ENCODE assay signal across 29 mouse cellular contexts in the genomic region with DNA sequence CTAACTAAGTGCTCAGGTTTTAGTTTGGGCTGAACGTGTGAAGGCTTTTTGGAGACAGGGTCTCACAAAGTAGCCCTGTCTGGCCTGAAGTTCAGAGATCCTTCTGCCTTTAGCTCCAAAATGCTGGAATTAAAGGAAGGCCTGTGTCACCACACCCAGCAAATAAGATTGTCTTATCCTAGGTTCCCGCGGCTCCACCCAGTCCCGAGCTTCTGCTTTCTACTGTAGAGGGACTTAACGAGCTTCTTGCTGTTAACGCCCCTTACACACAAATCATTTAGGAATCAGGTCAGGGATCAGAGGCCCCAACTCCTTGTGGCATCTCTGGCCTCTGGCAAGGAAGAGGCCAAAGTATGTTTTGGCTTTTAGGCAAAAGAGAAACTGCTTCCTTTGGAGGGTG. TPM values are rescaled to one million over a fixed set of nuclear protein-coding genes. Genes with fewer than 3 reads are reported as not detected.
A peak's percentile ranks its signal among the peaks of the same experiment; 100 is the strongest.
DNase-seq lines count a peak whose midpoint lies in the region; ATAC-seq lines count a peak whose summit lies in the region.
"Had no signal": no experiment of that assay in that cellular context is flagged by ENCODE, and none has a peak within 500 bp of the region (broad histone marks: within the 10 kb centered on the region; RNA-seq: fewer than 3 reads in every experiment).

No protein-coding gene starts in this region.

- H3K9me3 ChIP-seq in intestine, embryonic 15.5 days, result no peaks in the 10 kb centered on the region
- H3K9me3 ChIP-seq in intestine, embryonic 16.5 days (ENCODE audit: control insufficient read depth, low read length), result no peaks in the 10 kb centered on the region
- H3K9me3 ChIP-seq: heart, embryonic 13.5 days; hindbrain, embryonic 10.5 days; hindbrain, embryonic 15.5 days; stomach, embryonic 15.5 days had no signal

- H3K27ac ChIP-seq in intestine, embryonic 15.5 days, result 0 out of 2 replicates have a peak overlapping the region, but pooled peaks have one; percentile 32
- H3K27ac ChIP-seq in intestine, embryonic 16.5 days (ENCODE audit: low read length), result no peak overlapping the region
- 0 out of 2 replicates have a peak overlapping the region, but pooled peaks have one; percentile 19 for H3K27ac ChIP-seq in brown adipose tissue, adult 24 weeks (replicated peaks; ENCODE audit: low read depth, low read length)
- H3K27ac ChIP-seq: heart, embryonic 13.5 days; hindbrain, embryonic 10.5 days; hindbrain, embryonic 15.5 days; stomach, embryonic 15.5 days had no signal

- H3K4me3 ChIP-seq in intestine, embryonic 15.5 days (replicated peaks), result no peak overlapping the region
- H3K4me3 ChIP-seq in intestine, embryonic 16.5 days (ENCODE audit: low read length), result no peak overlapping the region
- no peak overlapping the region for H3K4me3 ChIP-seq in brown adipose tissue, adult 24 weeks (ENCODE audit: insufficient read depth, low read depth, low read length)
- H3K4me3 ChIP-seq: heart, embryonic 13.5 days; hindbrain, embryonic 10.5 days; hindbrain, embryonic 15.5 days; left cerebral cortex, adult 2 months; megakaryocyte, embryonic 14.5 days; stomach, embryonic 15.5 days had no signal

- H3K36me3 ChIP-seq in intestine, embryonic 15.5 days, result 0 out of 2 replicates have a peak, but pooled peaks cover 3% of the 10 kb centered on the region
- H3K36me3 ChIP-seq in intestine, embryonic 16.5 days (ENCODE audit: control insufficient read depth, insufficient read depth, low read length), result no peaks in the 10 kb centered on the region; the same call in 1 of the 2 replicates
- H3K36me3 ChIP-seq: hindbrain, embryonic 15.5 days had no signal

- H3K9ac ChIP-seq in intestine, embryonic 15.5 days, result no peak overlapping the region
- H3K9ac ChIP-seq in intestine, embryonic 16.5 days (ENCODE audit: low read depth, low read length), result no peak overlapping the region
- H3K9ac ChIP-seq: heart, embryonic 13.5 days; hindbrain, embryonic 15.5 days; lung, embryonic 14.5 days; stomach, embryonic 15.5 days had no signal

- ATAC-seq in intestine, embryonic 15.5 days, result no peak
- no peak for ATAC-seq in intestine, embryonic 16.5 days
- ATAC-seq in megakaryocyte-erythroid progenitor cell, adult 5-6 weeks (replicated peaks; ENCODE audit: low FRiP score, low TSS enrichment, poor library complexity, severe bottlenecking), result 0 out of 2 replicates have a peak, but pooled peaks have one; percentile 27
- ATAC-seq: CD4-positive, CD25-positive, alpha-beta regulatory T cell, adult 4 months; forebrain, embryonic 14.5 days; inflammation-experienced regulatory T-cells, adult 6 months had no signal

- H3K27me3 ChIP-seq in intestine, embryonic 15.5 days (replicated peaks), result no peaks in the 10 kb centered on the region
- H3K27me3 ChIP-seq in intestine, embryonic 16.5 days (replicated peaks; ENCODE audit: control insufficient read depth, insufficient read depth, low read length), result no peaks in the 10 kb centered on the region
- H3K27me3 ChIP-seq: heart, embryonic 13.5 days; hindbrain, embryonic 15.5 days; megakaryocyte, embryonic 14.5 days; stomach, embryonic 15.5 days had no signal

- no peak overlapping the region for H3K4me2 ChIP-seq in intestine, embryonic 15.5 days (replicated peaks)
- no peak overlapping the region for H3K4me2 ChIP-seq in intestine, embryonic 16.5 days (ENCODE audit: low read depth, low read length)
- H3K4me2 ChIP-seq: heart, embryonic 13.5 days; hindbrain, embryonic 15.5 days; lung, embryonic 14.5 days; stomach, embryonic 15.5 days had no signal

- no peaks in the 10 kb centered on the region for H3K4me1 ChIP-seq in intestine, embryonic 15.5 days (replicated peaks)
- H3K4me1 ChIP-seq in intestine, embryonic 16.5 days (ENCODE audit: control insufficient read depth, insufficient read depth, low read length), result peaks cover 9% of the 10 kb centered on the region; the same call in 1 of the 2 replicates
- H3K4me1 ChIP-seq in brown adipose tissue, adult 24 weeks (ENCODE audit: control insufficient read depth, insufficient read depth, insufficient read length, low read length), result peaks cover 2% of the 10 kb centered on the region; the same call in 1 of the 2 replicates
- H3K4me1 ChIP-seq: hindbrain, embryonic 15.5 days; stomach, embryonic 15.5 days had no signal

- 63% methylated on average over 6 of the region's 6 CpGs for WGBS in intestine, embryonic 15.5 days
- WGBS in intestine, embryonic 16.5 days, result 64% methylated on average over 6 of the region's 6 CpGs

- DNase-seq in lung, postnatal 36 days, result peak; percentile 27
- no peak for DNase-seq in lung, adult 18-20 months
- DNase-seq in left cerebral cortex, adult 11 months (ENCODE audit: low spot score), result no peak
- no peak for DNase-seq in kidney, adult 8-10 months
- DNase-seq: adrenal gland, postnatal 25 days; cerebellum, adult 2 months; cerebellum, postnatal 25 days; gastrocnemius, postnatal 36 days; heart, postnatal 10 days; kidney, adult 2 months; kidney, postnatal 10 days; lung, embryonic 14.5 days; lung, postnatal 14 days; midbrain, embryonic 14.5 days had no signal

RNA-seq across cellular contexts. Expression of a gene that starts 9.3 kb away (rescaled TPM):
- polyA plus RNA-seq in intestine, embryonic 15.5 days (2015; fragmentation: Nextera tagmentation; extraction: Ambion mirVana), result 134 and 145 TPM in 2 replicates
- 195 and 219 TPM in 2 replicates for polyA plus RNA-seq in intestine, embryonic 16.5 days (2015; fragmentation: Nextera tagmentation; extraction: Ambion mirVana)
- polyA plus RNA-seq in brown adipose tissue, adult 24 weeks (2012; ENCODE audit: insufficient read depth, insufficient read length, missing spikeins), result 43.7 and 58.4 TPM in 2 replicates
- 78.8 and 91.1 TPM in 2 replicates for total RNA-seq in megakaryocyte-erythroid progenitor cell, adult 5-6 weeks (2014; fragmentation: Nextera tagmentation)
- 53.1 and 89.0 TPM in 2 replicates for total RNA-seq in megakaryocyte-erythroid progenitor cell, adult 5-6 weeks (2017)

RNA-seq across cellular contexts. Expression of a gene that starts 36.2 kb away (rescaled TPM):
- not detected in 2 replicates for polyA plus RNA-seq in intestine, embryonic 15.5 days (2015; fragmentation: Nextera tagmentation; extraction: Ambion mirVana)
- 0.06 TPM in 1 of 2 replicates, not detected in the other for polyA plus RNA-seq in intestine, embryonic 16.5 days (2015; fragmentation: Nextera tagmentation; extraction: Ambion mirVana)
- polyA plus RNA-seq in brown adipose tissue, adult 24 weeks (2012; ENCODE audit: insufficient read depth, insufficient read length, missing spikeins), result not detected in 2 replicates
- total RNA-seq in megakaryocyte-erythroid progenitor cell, adult 5-6 weeks (2014; fragmentation: Nextera tagmentation), result not detected in 2 replicates
- not detected in 2 replicates for total RNA-seq in megakaryocyte-erythroid progenitor cell, adult 5-6 weeks (2017)
- total RNA-seq: monocyte, adult 5-6 weeks had no signal
- polyA plus RNA-seq: CD4-positive, CD25-positive, alpha-beta regulatory T cell, adult 4 months; embryonic facial prominence, embryonic 11.5 days; heart, embryonic 13.5 days; hindbrain, embryonic 10.5 days; inflammation-experienced regulatory T-cells, adult 6 months; lung, embryonic 14.5 days had no signal

RNA-seq across cellular contexts. Expression of a gene that starts 39.9 kb away (rescaled TPM):
- 225 and 231 TPM in 2 replicates for polyA plus RNA-seq in intestine, embryonic 15.5 days (2015; fragmentation: Nextera tagmentation; extraction: Ambion mirVana)
- 202 and 222 TPM in 2 replicates for polyA plus RNA-seq in intestine, embryonic 16.5 days (2015; fragmentation: Nextera tagmentation; extraction: Ambion mirVana)
- polyA plus RNA-seq in brown adipose tissue, adult 24 weeks (2012; ENCODE audit: insufficient read depth, insufficient read length, missing spikeins), result 78.3 and 102 TPM in 2 replicates
- total RNA-seq in megakaryocyte-erythroid progenitor cell, adult 5-6 weeks (2014; fragmentation: Nextera tagmentation), result 242 and 387 TPM in 2 replicates
- total RNA-seq in megakaryocyte-erythroid progenitor cell, adult 5-6 weeks (2017), result 375 and 422 TPM in 2 replicates

RNA-seq across cellular contexts. Expression of a gene that starts 40.0 kb away (rescaled TPM):
- 497 and 503 TPM in 2 replicates for polyA plus RNA-seq in intestine, embryonic 15.5 days (2015; fragmentation: Nextera tagmentation; extraction: Ambion mirVana)
- polyA plus RNA-seq in intestine, embryonic 16.5 days (2015; fragmentation: Nextera tagmentation; extraction: Ambion mirVana), result 471 and 489 TPM in 2 replicates
- 284 and 381 TPM in 2 replicates for polyA plus RNA-seq in brown adipose tissue, adult 24 weeks (2012; ENCODE audit: insufficient read depth, insufficient read length, missing spikeins)
- total RNA-seq in megakaryocyte-erythroid progenitor cell, adult 5-6 weeks (2014; fragmentation: Nextera tagmentation), result 467 and 537 TPM in 2 replicates
- total RNA-seq in megakaryocyte-erythroid progenitor cell, adult 5-6 weeks (2017), result 474 and 558 TPM in 2 replicates
